Mouse (Mus musculus): ENCODE measurements around the gene Itgb4.

- no peak for TF ChIP-seq CTCF (IDR thresholded peaks at IDR 0.05; ENCODE audit: extremely low read depth, insufficient read length, insufficient replicate concordance, low read depth, low read length)
- no peak for TF ChIP-seq POLR2A (IDR thresholded peaks at IDR 0.05; ENCODE audit: low read depth, low read length)
Measured at GRCm38 (mm10) chr11:115997047-115997446, 22.5 kb downstream of the Itgb4 start.
